Mouse (Mus musculus) megakaryocyte, embryonic 14.5 days (primary cell): ENCODE data around the gene Mageb16.

Experiments used
- FLI1 ChIP-seq: IDR thresholded peaks from 2 replicates; pipeline ENCODE4 v1.6.1; 2012; ENCODE audit warnings: low read length, inconsistent platforms, mixed read lengths
- GATA1 ChIP-seq: IDR thresholded peaks from 3 replicates; pipeline ENCODE4 v1.6.1; 2012; ENCODE audit warnings: mixed read lengths, low read length, inconsistent platforms, borderline replicate concordance

- TF ChIP-seq GATA1 (no peak), FLI1 (no peak)
These were observed at the start of gene Mageb16 for GRCm38 (mm10) chrX:79671411-79671810.
